ENCODE assay signal across 8 mouse cellular contexts in genomic region chr2:65238171-65238963, GRCm38 (mm10). TPM values are rescaled to one million over a fixed set of nuclear protein-coding genes. Genes with fewer than 3 reads are reported as not detected.
DNase-seq lines count a peak whose midpoint lies in the region; ATAC-seq lines count a peak whose summit lies in the region.

No protein-coding gene starts in this region.

- H3K27ac ChIP-seq in hindbrain, embryonic 13.5 days: peak overlapping the region; percentile 30; the same call in 1 of the 2 replicates

- H3K9me3 ChIP-seq in hindbrain, embryonic 13.5 days: no peaks in the 10 kb centered on the region

- peaks cover 16% of the 10 kb centered on the region for H3K4me1 ChIP-seq in hindbrain, embryonic 13.5 days (replicated peaks)

- H3K36me3 ChIP-seq in hindbrain, embryonic 13.5 days: no peaks in the 10 kb centered on the region

- H3K27me3 ChIP-seq in hindbrain, embryonic 13.5 days: peaks cover 36% of the 10 kb centered on the region

- peak overlapping the region; percentile 72 for H3K9ac ChIP-seq in hindbrain, embryonic 13.5 days

- WGBS in hindbrain, embryonic 13.5 days: 1% methylated on average over 89 of the region's 114 CpGs

- peak overlapping the region; percentile 97 for H3K4me2 ChIP-seq in hindbrain, embryonic 13.5 days

- peak; percentile 85 for DNase-seq in MN1 (ENCODE audit: low spot score)
- peak; percentile 16 for DNase-seq in cerebellum, adult 9-10 months
- DNase-seq in frontal cortex, postnatal 36 days (ENCODE audit: low spot score in 2 of 2): peak; percentile 28 to 38
- peak; percentile 7 for DNase-seq in left cerebral cortex, adult 11 months (ENCODE audit: low spot score)
- peak; percentile 91 for DNase-seq in lung, postnatal 25 days (ENCODE audit: low spot score)
- peak; percentile 70 for DNase-seq in retina, embryonic 14.5 days (ENCODE audit: low spot score)
- peak; percentile 43 to 64 for DNase-seq in thymus, postnatal 36 days

- peak; percentile 89 for ATAC-seq in hindbrain, embryonic 13.5 days (ENCODE audit: low FRiP score)

- H3K4me3 ChIP-seq in hindbrain, embryonic 13.5 days: peak overlapping the region; percentile 72

RNA-seq across cellular contexts. Expression of gene Cobll1, which starts 0.8 kb away (rescaled TPM):
- polyA plus RNA-seq in hindbrain, embryonic 13.5 days (2015; fragmentation: Nextera tagmentation; extraction: Ambion mirVana): 2.6 and 3.0 TPM in 2 replicates

Comparison
In these comparisons a context has a peak if more than half of its experiments do, and no peak if none do; other contexts are left out.
1. Peak in every context shown above with its lines: DNase-seq, ATAC-seq, H3K4me3 ChIP-seq and H3K27ac ChIP-seq.
2. DNase-seq: peak in every context shown above with its lines; median percentile 91 in lung, postnatal 25 days; 85 in MN1; 70 in retina, embryonic 14.5 days; 54 in thymus, postnatal 36 days; 33 in frontal cortex, postnatal 36 days; 16 in cerebellum, adult 9-10 months; 7 in left cerebral cortex, adult 11 months.